Mouse (Mus musculus) WW6 (cell line): ENCODE measurements around the gene Rheb.
"Not testable (repeated sequence)": the region's sequence is repeated elsewhere in the genome, so short reads cannot be mapped to it uniquely, and the experiment has no call there.

Experiments used
- DNase-seq: peaks from one replicate; pipeline ENCODE4 v3.0.0-alpha.2; 2013; ENCODE audit warnings: low read depth, low spot score

Rheb gene

DNA sequence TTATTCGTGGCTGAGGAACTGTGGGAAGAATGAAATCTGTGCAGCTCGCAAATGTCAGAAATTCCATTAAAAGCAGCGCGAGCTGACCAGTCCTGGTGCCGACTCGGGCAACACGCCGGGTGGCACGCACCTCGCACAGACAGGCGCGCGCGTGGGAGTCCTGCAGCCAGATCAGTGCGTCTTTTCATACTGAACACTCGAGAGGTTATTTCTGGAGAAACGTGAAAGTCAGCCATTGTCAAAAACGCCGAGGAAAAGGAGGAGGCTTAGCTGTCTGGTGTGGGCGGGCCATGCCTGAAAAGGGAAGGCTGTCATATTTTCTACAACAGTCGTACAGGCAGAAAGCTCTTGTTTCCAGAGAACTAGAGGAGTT is 665 bp upstream of the Rheb start:
- DNase-seq, result no peak

DNA sequence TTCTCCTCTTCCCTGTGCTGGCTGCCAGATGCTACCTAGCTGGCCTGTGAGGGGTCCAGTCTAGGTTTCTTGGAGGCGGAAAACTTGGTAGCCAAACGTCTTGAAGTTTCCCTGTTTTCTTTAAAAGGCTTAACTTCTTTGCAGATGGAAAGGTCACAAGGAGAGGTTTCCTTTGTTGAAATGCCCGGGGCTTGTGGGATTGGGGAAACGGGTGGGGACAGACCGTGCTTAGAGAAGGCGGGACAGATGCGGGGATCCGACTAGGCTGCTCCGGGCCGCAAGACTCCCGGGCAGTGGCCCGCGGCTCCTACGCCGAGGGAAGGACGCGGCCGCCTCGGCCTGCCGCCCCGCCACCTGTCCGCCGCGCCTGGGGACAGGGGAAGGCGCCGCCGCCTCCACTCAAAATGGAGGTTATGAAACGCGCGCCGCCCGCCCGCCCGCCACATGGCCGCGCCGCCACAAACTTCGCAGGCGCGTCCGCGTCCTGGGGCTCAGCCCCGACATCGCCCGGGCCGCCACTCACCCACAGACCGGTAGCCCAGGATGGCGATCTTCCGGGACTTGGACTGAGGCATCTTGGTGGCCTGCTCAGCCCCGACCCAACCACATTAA is 656 bp downstream of the Rheb start:
- no peak for DNase-seq

DNA sequence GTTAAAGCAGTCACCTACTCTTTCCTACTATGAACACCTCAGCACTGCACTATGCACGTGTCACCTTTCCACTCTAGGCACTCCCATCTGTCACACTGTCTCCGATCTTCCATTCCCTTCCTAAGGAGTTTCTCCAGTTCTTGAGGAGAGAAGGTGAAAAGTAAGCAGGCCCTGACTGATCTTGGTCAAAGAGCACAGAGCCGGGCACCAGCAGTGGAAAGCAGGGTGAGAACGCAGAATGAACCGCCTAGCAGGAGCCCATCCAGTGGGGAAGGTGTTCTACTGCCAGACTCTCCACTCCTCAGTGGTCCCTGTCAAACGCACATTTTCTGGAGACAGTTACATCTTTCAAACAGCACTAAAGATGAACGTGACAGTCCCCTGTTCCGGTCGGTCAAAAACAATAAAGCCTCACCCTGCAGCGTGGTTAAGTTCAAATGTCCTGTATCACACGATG is 1.4 kb downstream of the Rheb start:
- DNase-seq, result no peak

DNA sequence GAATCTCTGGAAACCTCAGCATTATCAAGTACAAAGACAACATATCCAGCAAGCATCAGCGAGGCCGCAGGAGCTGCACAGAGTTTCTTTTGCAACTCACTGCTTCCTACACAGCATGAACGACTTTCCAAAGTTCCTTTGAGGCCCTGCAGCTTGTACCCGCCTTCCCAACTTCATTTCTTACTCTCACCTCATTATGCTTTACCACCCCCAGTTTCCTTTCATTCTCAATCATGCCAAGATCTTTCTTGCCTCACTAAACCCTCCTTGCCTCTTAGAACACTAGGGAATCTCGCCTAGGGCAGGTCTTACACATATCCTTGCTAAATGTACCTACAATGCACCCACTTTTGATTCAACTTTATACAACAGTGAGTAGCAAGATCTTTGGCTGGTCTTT is 7.9 kb downstream of the Rheb start:
- DNase-seq, result no peak

DNA sequence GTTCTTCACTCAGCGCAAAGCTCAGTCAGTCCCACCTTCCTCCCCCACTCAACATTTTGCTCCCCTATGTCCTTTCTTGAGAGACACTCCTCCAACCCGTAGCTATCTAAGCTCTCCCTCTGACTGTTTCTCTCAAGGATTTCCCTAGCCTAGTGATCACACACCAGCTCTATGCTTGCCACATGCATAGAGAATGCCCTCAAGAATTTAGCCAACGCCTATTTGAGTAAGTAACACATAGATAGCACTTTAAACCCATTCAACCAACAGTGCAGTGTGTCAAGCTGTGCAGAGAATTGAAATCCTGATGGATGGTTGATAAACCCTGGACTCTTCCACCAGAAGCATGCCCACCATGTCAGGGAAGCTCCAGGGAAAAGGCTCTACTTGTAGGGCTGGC is 10.5 kb downstream of the Rheb start:
- DNase-seq, result no peak

DNA sequence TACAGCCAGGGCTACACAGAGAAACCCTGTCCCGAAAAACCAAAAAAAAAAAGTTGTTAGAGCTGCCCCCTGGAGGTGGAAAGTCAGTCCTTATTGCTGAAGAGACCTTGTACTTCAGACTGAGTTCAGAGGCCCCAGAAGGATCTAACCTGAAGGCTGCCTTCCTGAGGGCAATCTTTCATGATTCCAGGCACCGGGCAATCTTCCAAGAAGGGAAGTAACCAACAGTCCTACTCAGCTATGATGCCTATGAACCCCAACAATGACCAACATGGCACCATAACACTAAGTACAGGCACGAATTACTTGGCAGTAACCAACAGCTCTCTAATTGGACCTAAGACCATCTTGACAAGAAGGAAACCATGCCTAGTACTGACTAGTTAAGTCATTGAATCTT is 14.0 kb downstream of the Rheb start:
- DNase-seq, result no peak

DNA sequence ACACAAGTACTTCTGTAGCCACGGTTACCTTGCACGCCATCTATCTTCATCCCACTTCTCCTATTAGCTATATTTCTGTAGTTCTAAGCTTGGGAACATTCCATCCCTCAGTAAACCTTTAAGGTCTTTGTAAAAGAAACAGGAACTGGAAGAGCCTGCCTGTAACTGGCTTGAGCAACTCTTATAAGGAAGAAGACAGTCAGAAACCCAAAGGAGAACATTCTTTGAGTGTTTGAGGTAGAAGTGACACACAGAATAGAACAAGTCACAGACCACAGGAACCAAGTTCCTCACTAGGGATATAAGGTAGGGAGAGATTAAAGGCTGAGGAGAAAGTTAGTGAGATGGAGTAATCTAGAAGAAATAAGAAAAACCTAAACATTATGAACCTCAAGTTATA is 15.3 kb downstream of the Rheb start:
- DNase-seq, result no peak

DNA sequence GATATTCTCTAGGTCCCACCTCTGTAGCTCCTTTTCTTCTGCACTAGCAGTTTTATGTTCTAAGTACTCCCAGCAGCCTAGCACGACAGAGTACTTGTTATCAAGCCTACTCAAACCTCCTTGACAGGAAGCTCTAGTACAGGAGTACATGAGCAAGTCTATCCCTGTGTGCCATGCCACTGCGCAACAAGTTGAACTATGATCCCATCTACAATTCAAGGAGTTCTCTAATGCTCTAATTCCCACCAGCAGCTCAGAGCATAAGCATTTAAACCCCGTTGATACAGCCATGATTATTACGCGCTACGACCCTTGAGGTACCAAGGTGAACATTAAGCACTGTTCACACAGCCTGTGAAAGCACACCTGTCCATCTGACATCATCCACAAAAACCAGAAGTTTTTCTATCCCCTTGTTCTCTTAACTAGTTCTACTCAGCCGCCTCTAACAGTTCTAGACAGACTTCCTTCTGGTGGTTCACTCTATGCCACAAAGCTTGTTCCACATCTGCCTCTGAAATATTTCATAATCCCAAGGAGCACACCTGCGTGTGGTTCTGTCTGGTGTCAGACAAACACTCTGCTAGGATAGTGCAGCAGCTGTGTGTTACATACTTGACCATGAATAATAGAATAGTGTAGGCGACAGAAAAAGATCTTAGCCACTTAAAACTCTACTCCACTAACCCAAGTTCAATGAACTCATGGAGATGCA is 16.2 kb downstream of the Rheb start:
- DNase-seq, result no peak

DNA sequence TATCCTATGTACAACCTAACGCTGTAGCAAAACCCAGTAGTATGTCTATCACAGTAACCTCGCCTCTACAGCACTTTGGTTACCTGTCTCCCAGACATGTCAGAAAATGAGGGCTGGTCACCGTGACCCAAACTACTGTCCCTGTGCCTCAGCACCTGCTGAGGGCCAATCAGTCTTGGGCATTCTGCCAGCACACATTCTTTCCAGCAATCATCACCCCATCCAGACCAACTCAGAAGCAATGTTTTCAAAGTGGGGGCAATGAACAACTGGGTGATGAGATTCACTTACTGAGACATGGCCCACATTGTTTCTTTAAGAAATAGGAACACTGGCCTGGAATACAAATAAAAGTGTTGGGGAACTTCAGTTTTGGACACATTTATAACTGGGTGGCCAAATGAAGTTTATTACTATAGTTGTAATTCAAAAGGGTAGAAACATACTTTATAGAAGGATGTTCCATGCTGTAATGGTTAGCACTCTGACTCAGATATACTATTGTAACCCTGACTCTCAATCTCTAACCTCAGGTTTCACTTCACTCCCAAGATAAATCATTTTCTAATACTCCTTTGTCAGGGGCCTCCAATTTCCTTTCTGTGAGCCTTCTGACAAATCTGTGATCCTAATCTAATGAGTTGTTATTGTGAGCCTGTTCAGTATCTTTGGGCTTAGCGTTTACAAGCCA is 16.9 kb downstream of the Rheb start:
- DNase-seq, result no peak

DNA sequence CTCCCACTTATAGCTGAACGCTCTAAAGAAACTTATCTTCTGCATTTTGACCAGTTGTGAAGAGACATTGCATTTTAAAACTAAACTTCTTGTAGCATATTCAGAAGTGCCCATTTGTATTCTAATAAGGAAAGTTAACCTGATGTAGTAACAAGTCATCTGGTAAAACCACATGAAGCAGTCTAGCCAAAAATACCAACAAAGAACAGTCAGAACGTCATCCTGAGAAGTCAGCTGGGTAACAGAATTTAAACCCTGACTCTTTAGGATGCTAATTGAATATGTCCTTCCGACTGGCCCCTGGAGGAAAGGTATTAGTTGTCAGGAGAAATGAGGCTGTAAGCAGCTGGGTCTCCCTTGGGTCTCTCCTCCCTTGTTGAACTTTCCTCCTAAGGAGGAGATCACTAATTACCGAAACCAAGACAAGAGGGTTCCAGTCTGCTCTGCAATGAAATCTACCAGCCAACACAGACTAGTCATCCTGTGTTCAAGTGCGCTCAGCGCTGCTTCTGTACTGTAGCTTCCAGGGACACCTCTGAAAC is 18.5 kb downstream of the Rheb start:
- DNase-seq, result no peak

DNA sequence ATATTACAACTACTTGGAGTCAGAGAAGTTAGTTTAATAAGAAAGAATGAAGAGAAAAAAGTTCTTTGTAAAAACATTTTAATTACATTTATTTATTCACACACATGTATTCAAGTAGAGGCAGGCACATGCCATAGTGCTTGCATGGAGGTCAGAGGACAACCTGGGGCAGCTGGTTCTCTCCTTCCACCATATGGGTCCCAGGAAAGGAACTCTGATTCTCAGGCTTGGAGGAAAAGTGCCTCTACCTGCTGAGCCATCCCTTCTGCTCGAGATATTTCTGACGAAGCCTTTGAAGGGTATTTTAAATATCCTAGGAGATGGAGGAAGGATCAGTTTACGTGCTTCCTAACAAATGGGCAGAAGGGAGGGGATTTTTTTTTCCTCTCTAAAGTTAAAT is 19.6 kb downstream of the Rheb start:
- no peak for DNase-seq

DNA sequence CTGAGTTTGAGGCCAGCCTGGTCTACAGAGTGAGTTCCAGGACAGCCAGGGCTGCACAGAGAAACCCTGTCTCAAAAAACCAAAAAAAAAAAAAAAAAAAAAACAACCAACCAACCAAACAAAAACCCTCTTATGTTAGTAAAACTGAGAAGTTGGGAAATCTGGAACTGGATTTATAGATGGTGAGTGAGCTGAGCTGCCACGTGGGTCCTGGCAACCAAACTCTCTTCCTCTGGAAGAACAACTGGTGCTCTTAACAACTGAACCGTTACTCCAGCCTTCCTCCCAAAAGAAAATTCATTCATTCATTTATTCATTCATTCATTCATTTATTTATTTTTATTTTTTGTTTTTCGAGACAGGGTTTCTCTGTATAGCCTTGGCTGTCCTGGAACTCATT is 20.2 kb downstream of the Rheb start:
- DNase-seq, result not testable (repeated sequence)

DNA sequence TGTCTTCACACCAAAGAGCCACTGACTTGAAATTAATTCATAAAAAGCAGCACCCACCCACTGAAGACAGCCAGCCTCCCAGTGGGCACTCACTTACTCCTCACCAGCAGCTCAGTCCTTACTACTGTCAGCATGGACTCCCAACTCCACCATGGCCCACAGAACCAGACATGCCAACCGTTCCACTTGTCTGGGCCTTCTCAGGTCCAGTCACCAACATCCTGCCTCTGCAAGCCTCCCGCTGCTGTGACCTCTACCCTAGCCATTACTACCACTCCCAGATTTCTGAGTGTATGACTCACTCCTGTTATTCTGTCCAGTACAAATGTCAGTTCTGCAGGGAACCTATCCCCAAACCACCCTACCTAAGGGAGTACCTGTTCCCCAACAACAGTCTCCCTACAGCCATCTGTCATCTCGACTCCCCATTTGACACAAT is 21.0 kb downstream of the Rheb start:
- no peak for DNase-seq

DNA sequence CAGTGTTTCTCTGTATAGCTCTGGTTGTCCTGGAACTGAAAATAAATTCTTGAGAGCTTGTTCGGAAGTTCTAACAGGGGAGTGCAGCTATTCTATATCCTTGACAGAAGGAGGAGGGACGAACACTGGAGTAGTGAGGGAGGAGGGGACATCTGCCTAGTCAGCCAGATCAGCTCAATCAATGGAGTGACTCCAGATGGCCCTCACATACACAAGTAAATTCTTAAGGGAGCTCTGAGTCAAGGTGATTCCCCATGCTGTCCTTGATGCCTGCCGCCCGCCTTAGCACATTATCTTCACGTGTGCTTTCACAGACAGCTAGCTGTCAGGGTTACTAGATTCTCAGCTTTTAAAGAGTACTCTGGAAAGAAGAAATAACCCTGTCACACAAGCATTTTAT is 21.8 kb downstream of the Rheb start:
- DNase-seq, result no peak

DNA sequence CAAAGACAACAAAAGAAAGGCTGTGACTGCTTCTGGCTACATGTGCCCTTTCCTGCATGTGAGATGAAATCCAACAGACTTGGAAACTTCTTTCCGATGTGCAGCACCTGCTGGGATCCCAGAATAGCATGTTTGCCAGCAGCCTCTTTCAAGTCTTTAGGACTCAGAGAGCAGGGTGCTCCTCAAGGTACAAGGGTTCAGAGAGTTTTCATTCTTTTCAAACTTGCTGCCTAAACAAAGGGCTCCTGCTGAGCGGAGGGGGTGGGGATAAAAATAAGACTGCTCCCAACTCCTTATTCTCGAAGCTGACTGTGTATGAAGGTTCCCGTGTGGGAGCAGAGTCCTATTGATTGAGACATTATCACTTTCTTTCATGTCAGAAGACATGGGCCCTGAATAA is 25.2 kb downstream of the Rheb start:
- no peak for DNase-seq

DNA sequence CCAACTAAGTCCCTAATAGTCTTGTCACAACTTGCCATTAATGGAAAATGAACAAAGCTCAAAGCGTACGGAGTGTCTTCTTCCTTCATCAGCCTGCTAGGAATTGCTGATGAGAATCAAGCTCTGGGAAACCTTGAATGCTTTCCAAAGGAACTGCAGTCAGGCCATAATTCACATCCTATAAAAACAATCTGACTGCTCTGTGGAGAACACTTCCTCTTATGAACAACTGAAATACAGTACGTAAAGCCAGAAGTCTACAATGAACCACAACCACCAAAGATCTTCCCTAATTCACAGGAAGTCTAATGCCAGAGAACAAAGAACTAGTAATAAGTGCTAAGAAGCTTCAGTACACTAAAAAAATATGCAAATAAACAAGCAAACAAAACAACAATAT is 28.5 kb downstream of the Rheb start:
- DNase-seq, result no peak

DNA sequence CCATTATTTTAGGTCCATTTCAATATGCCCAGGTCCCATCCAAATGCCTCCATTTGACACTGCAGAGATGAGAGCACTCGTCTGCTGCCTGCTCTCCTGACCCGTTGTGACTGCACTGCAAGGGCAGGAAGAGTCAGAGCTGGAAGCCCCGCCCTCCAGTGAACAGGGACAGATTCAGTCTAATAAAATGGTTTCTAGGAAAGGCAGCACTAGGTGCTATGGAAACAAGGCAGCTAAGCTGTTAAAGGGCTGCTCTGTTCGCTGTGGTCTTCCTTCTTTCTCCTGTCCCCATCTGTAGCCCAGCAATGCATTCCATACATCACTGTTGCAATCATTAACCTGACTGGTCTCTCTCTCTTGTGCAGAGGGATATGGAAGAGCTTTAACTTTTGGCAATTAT is 29.4 kb downstream of the Rheb start:
- no peak for DNase-seq

DNA sequence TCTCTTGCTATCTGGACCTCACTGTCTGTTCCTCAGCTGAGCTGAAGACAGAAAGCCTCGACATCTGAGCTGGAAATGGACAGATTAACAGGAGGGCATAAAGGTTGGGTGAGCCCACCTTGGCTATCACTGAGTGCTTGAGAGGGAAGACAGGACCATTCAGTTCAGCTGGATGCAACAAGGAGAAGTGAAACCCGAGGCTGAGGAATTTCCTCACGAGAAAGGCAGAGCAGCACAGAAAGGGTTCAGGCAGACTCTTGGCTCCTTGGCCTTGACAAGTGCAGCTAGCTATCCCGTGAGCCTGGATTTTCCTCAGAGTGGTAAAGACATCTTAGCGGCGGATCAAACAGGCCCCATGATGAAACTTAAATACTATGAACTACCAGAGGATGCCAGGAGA is 37.2 kb downstream of the Rheb start:
- no peak for DNase-seq

DNA sequence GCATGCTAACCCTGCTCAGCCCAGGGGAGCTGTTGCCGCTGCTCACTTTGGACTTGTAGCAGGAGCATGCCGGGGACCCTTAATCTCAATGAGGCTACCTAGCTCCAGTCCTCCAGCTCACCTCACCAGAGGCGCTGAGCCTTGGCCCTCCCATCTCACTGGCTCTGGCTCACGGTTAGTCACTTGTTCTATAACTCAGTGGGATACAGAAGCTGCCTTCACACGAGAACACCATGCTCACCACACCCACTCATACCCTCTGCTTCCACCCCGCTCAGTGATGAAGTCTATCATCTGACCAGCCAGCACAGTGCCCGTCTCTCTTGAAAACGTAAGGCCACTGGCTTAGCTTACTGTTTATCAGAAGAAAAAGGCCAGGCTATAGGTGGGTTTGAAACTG is 37.8 kb downstream of the Rheb start:
- no peak for DNase-seq

DNA sequence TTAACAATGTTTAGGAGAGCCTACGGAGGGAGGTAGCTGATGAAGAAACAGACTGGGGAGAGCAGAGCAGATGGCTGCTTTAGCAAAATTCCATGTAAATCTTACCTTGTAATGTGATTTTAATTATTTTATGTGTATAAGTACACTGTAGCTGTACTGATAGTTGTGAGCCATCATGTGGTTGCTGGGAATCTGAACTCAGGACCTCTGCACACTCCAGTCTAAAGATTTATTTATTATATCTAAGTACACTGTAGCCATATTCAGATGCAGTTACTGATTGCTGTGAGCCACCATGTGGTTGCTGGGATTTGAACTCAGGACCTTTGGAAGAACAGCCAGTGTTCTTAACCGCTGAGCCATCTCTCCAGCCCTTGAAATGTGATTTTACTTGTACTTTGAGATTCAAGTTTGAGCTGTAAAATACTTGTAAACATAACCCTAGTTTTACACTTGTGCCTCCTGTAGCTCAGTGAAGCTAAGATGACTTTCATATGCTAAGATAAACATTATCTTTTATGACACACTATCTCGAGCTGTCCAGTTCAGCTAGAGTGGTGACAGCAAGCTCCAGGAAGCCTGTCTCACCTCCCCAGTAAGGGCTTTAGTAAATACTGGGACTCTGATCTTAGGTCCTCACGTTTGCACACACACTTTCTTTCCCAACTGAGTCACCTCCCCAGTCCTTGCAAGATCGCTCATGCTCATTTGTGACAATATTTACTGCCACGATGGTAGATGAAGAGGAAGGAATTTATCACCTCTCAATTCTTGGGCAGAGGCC is 40.4 kb downstream of the Rheb start:
- no peak for DNase-seq

DNA sequence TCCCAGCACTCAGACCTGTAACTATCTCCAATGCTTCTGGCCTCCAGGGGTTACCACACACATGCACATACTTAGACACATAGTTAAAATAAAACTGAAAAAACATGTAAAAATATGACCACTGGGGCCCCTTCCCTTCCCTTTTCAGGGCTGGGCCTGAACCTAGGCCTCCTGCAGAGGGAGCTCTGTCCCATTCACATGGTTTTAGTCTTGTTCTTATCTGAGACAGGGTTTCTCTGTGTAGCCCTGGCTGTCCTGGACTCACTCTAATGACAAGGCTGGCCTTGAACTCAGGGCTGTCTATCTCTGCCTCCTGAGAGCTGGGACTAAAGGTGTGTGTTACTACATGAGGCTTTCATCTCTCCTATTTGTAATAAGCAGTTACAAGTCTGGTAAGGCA is 42.0 kb downstream of the Rheb start:
- no peak for DNase-seq

DNA sequence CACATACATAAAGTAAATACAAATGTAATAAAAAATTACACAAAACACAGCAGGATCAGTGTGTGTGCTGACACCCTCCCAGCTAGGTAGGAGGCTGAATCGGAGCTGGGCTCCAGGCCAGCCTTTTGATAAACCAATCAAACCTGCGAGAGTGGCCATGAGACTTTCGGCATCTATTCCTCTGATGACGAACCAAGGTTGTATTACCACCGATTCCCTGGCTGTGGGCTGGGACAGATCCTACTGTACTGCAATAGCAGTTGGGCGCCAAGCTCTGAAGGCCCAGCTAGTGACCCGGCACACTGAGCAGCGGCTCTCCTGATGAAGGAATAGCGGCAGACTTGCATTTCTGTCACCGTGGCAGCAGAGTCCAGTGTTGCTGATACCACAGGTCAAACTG is 43.8 kb downstream of the Rheb start:
- DNase-seq, result no peak
